Mouse (Mus musculus) CH12.LX (cell line): Measurements from ENCODE around the gene Arhgef7. TPM values are rescaled to one million over a fixed set of nuclear protein-coding genes. Genes with fewer than 3 reads are reported as not detected.
A peak's percentile ranks its signal among the peaks of the same experiment; 100 is the strongest.

Experiments
- DNase-seq: peaks from one replicate; pipeline ENCODE4 v3.0.0-alpha.2; 2013; ENCODE audit errors: extremely low read depth
- H3K27ac ChIP-seq: 2 replicates; pipeline ENCODE4 v1.5.1; 2012; ENCODE audit warnings: low read depth, mild to moderate bottlenecking, control low read depth, moderate library complexity; ENCODE audit not compliant: insufficient read depth
- H3K27me3 ChIP-seq: replicated peaks from 2 replicates; pipeline ENCODE3; 2012; ENCODE audit warnings: inconsistent platforms
- H3K36me3 ChIP-seq, 2 experiments: replicated peaks in 1 of 2; 2 replicates each; pipeline versions ENCODE3 to v1.6.1; 2012; ENCODE audit warnings: inconsistent platforms in 1 of 2, low read length in 1 of 2, mild to moderate bottlenecking in 1 of 2, mixed read lengths in 1 of 2, moderate library complexity in 1 of 2; ENCODE audit not compliant: control insufficient read depth in 1 of 2, insufficient read depth in 1 of 2
- H3K4me1 ChIP-seq, 2 experiments: 2 replicates each; pipeline ENCODE4 v1.6.1; 2012; ENCODE audit warnings: inconsistent platforms in 1 of 2, moderate library complexity in 1 of 2; ENCODE audit not compliant: insufficient read depth in 2 of 2, control insufficient read depth in 1 of 2
- H3K4me2 ChIP-seq: 2 replicates; pipeline ENCODE4 v1.6.1; 2012; ENCODE audit warnings: low read depth, mild to moderate bottlenecking, control low read depth; ENCODE audit not compliant: poor library complexity, insufficient read depth, severe bottlenecking
- H3K4me3 ChIP-seq, 3 experiments: fragments of 150-350 bp in 1 of 3; sonication (generic) in 1 of 3; replicated peaks in 1 of 3; 2 replicates each; pipeline versions ENCODE3 to v1.5.1; 2011 to 2012; ENCODE audit warnings: low read depth in 2 of 3, low read length in 2 of 3, mild to moderate bottlenecking in 2 of 3, moderate library complexity in 2 of 3, control low read depth in 1 of 3, improper control_type of control experiment in 1 of 3, inconsistent platforms in 1 of 3, mixed read lengths in 1 of 3; ENCODE audit not compliant: poor library complexity in 1 of 3
- H3K79me2 ChIP-seq: replicated peaks from 2 replicates; pipeline ENCODE4 v1.6.1; 2012; ENCODE audit warnings: mild to moderate bottlenecking, moderate library complexity; ENCODE audit not compliant: control insufficient read depth, poor library complexity, insufficient read depth, severe bottlenecking; ENCODE audit errors: extremely low read depth
- H3K9ac ChIP-seq: 2 replicates; pipeline ENCODE4 v1.6.1; 2012; ENCODE audit warnings: low read depth, mild to moderate bottlenecking, control low read depth, moderate library complexity; ENCODE audit not compliant: insufficient read depth
- H3K9me3 ChIP-seq: replicated peaks from 2 replicates; pipeline ENCODE3; 2012; ENCODE audit warnings: low read length, inconsistent platforms, mixed read lengths
- CHD2 ChIP-seq: IDR thresholded peaks from 2 replicates; pipeline ENCODE4 v1.6.1; 2011; ENCODE audit warnings: low read length, improper control_type of control experiment
- CTCF ChIP-seq, 2 experiments: IDR thresholded peaks in 1 of 2; conservative IDR thresholded peaks in 1 of 2; 2 replicates each; pipeline ENCODE4 v1.5.1; 2011 to 2012; ENCODE audit warnings: low read depth in 2 of 2, low read length in 2 of 2, improper control_type of control experiment in 1 of 2, inconsistent platforms in 1 of 2, mild to moderate bottlenecking in 1 of 2, moderate library complexity in 1 of 2
- ETS1 ChIP-seq: conservative IDR thresholded peaks from 2 replicates; pipeline ENCODE4 v1.6.1; 2012; ENCODE audit warnings: low read depth, mild to moderate bottlenecking, inconsistent platforms, low read length, improper control_type of control experiment, moderate library complexity
- HCFC1 ChIP-seq: IDR thresholded peaks from 2 replicates; pipeline ENCODE4 v1.6.1; 2012; ENCODE audit warnings: low read depth, mild to moderate bottlenecking, inconsistent platforms, low read length, improper control_type of control experiment
- IRF4 ChIP-seq: IDR thresholded peaks from 2 replicates; pipeline ENCODE4 v1.6.1; 2014; ENCODE audit warnings: low read depth, mild to moderate bottlenecking, inconsistent platforms, low read length, improper control_type of control experiment
- JUN ChIP-seq: IDR thresholded peaks from 2 replicates; pipeline ENCODE4 v1.6.1; 2011; ENCODE audit warnings: low read depth, mild to moderate bottlenecking, low read length, improper control_type of control experiment, moderate library complexity; ENCODE audit not compliant: insufficient read depth
- JUND ChIP-seq: conservative IDR thresholded peaks from 2 replicates; pipeline ENCODE4 v1.6.1; 2011; ENCODE audit warnings: low read depth, low read length, improper control_type of control experiment
- KAT2A ChIP-seq: IDR thresholded peaks from 2 replicates; pipeline ENCODE4 v1.6.1; 2012; ENCODE audit warnings: low read length, improper control_type of control experiment, inconsistent platforms; ENCODE audit not compliant: insufficient replicate concordance
- MAFK ChIP-seq: IDR thresholded peaks from 2 replicates; pipeline ENCODE4 v1.6.1; 2011; ENCODE audit warnings: low read length, improper control_type of control experiment; ENCODE audit not compliant: insufficient replicate concordance
- MAX ChIP-seq: IDR thresholded peaks from 2 replicates; pipeline ENCODE4 v1.6.1; 2011; ENCODE audit warnings: low read length, improper control_type of control experiment
- MAZ ChIP-seq: IDR thresholded peaks from 2 replicates; pipeline ENCODE4 v1.6.1; 2012; ENCODE audit warnings: low read depth, mild to moderate bottlenecking, inconsistent platforms, low read length, improper control_type of control experiment, moderate library complexity
- MEF2A ChIP-seq: IDR thresholded peaks from 2 replicates; pipeline ENCODE4 v1.6.1; 2014; ENCODE audit warnings: low read depth, mild to moderate bottlenecking, inconsistent platforms, low read length, improper control_type of control experiment, borderline replicate concordance
- NRF1 ChIP-seq: IDR thresholded peaks from 2 replicates; pipeline ENCODE4 v1.6.1; 2014; ENCODE audit warnings: low read depth, mild to moderate bottlenecking, inconsistent platforms, low read length, improper control_type of control experiment, moderate library complexity
- PAX5 ChIP-seq: IDR thresholded peaks from 2 replicates; pipeline ENCODE4 v1.6.1; 2012; ENCODE audit warnings: low read length, inconsistent platforms, mixed read lengths
- POLR2A ChIP-seq: IDR thresholded peaks from 2 replicates; pipeline ENCODE4 v1.6.1; 2011; ENCODE audit warnings: low read depth, mild to moderate bottlenecking, improper control_type of control experiment, low read length
- POLR2AphosphoS2 ChIP-seq: IDR thresholded peaks from 2 replicates; pipeline ENCODE4 v1.6.1; 2011; ENCODE audit warnings: low read depth, low read length, improper control_type of control experiment
- RAD21 ChIP-seq: IDR thresholded peaks from 2 replicates; pipeline ENCODE4 v1.6.1; 2011; ENCODE audit warnings: low read depth, mild to moderate bottlenecking, low read length, improper control_type of control experiment, moderate library complexity
- SMC3 ChIP-seq: IDR thresholded peaks from 2 replicates; pipeline ENCODE4 v1.6.1; 2011; ENCODE audit warnings: low read depth, low read length, improper control_type of control experiment
- TBP ChIP-seq: conservative IDR thresholded peaks from 2 replicates; pipeline ENCODE4 v1.6.1; 2011; ENCODE audit warnings: low read depth, low read length, improper control_type of control experiment
- USF1 ChIP-seq: IDR thresholded peaks from 2 replicates; pipeline ENCODE4 v1.6.1; 2014; ENCODE audit warnings: low read depth, mild to moderate bottlenecking, inconsistent platforms, low read length, improper control_type of control experiment
- ZC3H11A ChIP-seq: IDR thresholded peaks from 2 replicates; pipeline ENCODE4 v1.6.1; 2012; ENCODE audit warnings: low read depth, mild to moderate bottlenecking, inconsistent platforms, low read length, improper control_type of control experiment
- ZNF384 ChIP-seq: IDR thresholded peaks from 2 replicates; pipeline ENCODE4 v1.6.1; 2012; ENCODE audit warnings: low read depth, low read length, improper control_type of control experiment, inconsistent platforms
- dilution Hi-C: fragments of 300-500 bp; cut with MboI; formaldehyde crosslinking; loops from 2 replicates; pipeline ENCODE4 v1.14.3; 2020; ENCODE audit warnings: low sequenced_read_pairs; ENCODE audit not compliant: extremely low pct_unique_long_range_greater_than_20kb, extremely low pct_ligation_motif_present
- in situ Hi-C: fragments of 300-500 bp; cut with MboI; formaldehyde crosslinking; loops from 3 replicates; pipeline ENCODE4 v1.14.3; 2019; ENCODE audit warnings: low sequenced_read_pairs, low pct_ligation_motif_present, low pct_unique_long_range_greater_than_20kb, mixed read lengths
- polyA plus RNA-seq: library from polyadenylated mRNA; unstranded; fragments of >175 nt; gene quantifications from 2 replicates; pipeline ENCODE4 v1.2.1, GENCODE M21; 2012; ENCODE audit warnings: low read depth; ENCODE audit not compliant: insufficient read length
- total RNA-seq, 2 experiments: library from RNA; depleted of rRNA; stranded (reverse); fragments of 300-350 nt in 1 of 2; fragments of >200 nt in 1 of 2; gene quantifications; 2 replicates each; pipeline ENCODE4 v1.2.3; 2012 to 2014

Gene Arhgef7
- total and polyA plus RNA-seq, 3 experiments, result 8.5 to 28.7 (median 17.0) TPM

- Histone ChIP-seq H3K9me3 (no peaks in the 10 kb centered on the region), H3K27me3 (no peaks in the 10 kb centered on the region), H3K4me3 (no peak overlapping the region), H3K27ac (no peak overlapping the region), H3K36me3 (peaks cover 42 to 84% of the 10 kb centered on the region in 2 experiments), H3K79me2 (no peaks in the 10 kb centered on the region), H3K4me2 (no peak overlapping the region), H3K9ac (no peak overlapping the region), H3K4me1 (peaks cover 2 to 12% of the 10 kb centered on the region in 2 experiments; a peak in 1 of 4 replicates)
- dilution Hi-C loops, result no loop called here
- in situ Hi-C loops, result no loop called here
- DNase-seq, result no peak
- no peak for TF ChIP-seq IRF4
- TF ChIP-seq MAZ, result no peak
- no peak for TF ChIP-seq POLR2A
- no peak for TF ChIP-seq HCFC1
- TF ChIP-seq TBP, result no peak
- TF ChIP-seq CHD2, result no peak
- no peak for TF ChIP-seq USF1
- no peak for TF ChIP-seq MAX
- TF ChIP-seq ZNF384, result no peak
- TF ChIP-seq JUND, result no peak
- TF ChIP-seq RAD21, result no peak
- TF ChIP-seq POLR2AphosphoS2, result no peak
- TF ChIP-seq, all 38 proteins: peak for 0
These were observed 58.1 kb downstream of the Arhgef7 start for GRCm38 (mm10) chr8:11785539-11786046.

- H3K4me1 ChIP-seq, result peaks cover 2 to 12% of the 10 kb centered on the region in 2 experiments; a peak in 1 of 4 replicates
- no peak overlapping the region for H3K27ac ChIP-seq
- no peak overlapping the region for H3K4me3 ChIP-seq
- DNase-seq, result peak; percentile 40
- dilution Hi-C loops, result no loop called here
- in situ Hi-C loops, result no loop called here
- no peaks in the 10 kb centered on the region for H3K27me3 ChIP-seq
- peaks cover 42 to 83% of the 10 kb centered on the region in 2 experiments for H3K36me3 ChIP-seq
- TF ChIP-seq MAZ (0 out of 2 replicates have a peak, but pooled peaks have one; percentile 43), CTCF (conservative IDR thresholded peaks at IDR 0.05 in 1 of 2, IDR thresholded peaks at IDR 0.05 in 1 of 2; ENCODE audit: low read depth in 2 of 2, low read length in 2 of 2) (peak in 1 of 2 experiments; percentile 51; a peak in 2 of 4 replicates), HCFC1 (no peak), ETS1 (no peak), RAD21 (peak; percentile 16), SMC3 (peak; percentile 25)
- no peak overlapping the region for H3K9ac ChIP-seq
- H3K79me2 ChIP-seq, result no peaks in the 10 kb centered on the region
- H3K4me2 ChIP-seq, result no peak overlapping the region
- H3K9me3 ChIP-seq, result no peaks in the 10 kb centered on the region
These were observed 60.7 kb downstream of the Arhgef7 start for GRCm38 (mm10) chr8:11788252-11788651.

GRCm38 (mm10) chr8:11789168-11789567 is 61.6 kb downstream of the Arhgef7 start:
- peaks cover 2 to 12% of the 10 kb centered on the region in 2 experiments; a peak in 1 of 4 replicates for H3K4me1 ChIP-seq
- no peak overlapping the region for H3K4me3 ChIP-seq
- no peak overlapping the region for H3K4me2 ChIP-seq
- in situ Hi-C loops, result no loop called here
- no peak overlapping the region for H3K27ac ChIP-seq
- DNase-seq, result no peak
- no peaks in the 10 kb centered on the region for H3K9me3 ChIP-seq
- dilution Hi-C loops, result no loop called here
- H3K79me2 ChIP-seq, result no peaks in the 10 kb centered on the region
- H3K36me3 ChIP-seq, result peaks cover 36 to 74% of the 10 kb centered on the region in 2 experiments
- no peak overlapping the region for H3K9ac ChIP-seq
- H3K27me3 ChIP-seq, result no peaks in the 10 kb centered on the region
- TF ChIP-seq POLR2A, result no peak
- no peak for TF ChIP-seq NRF1
- TF ChIP-seq JUN, result no peak
- no peak for TF ChIP-seq HCFC1
- TF ChIP-seq MAFK, result no peak
- no peak for TF ChIP-seq MEF2A
- TF ChIP-seq MAZ, result no peak
- TF ChIP-seq ZC3H11A, result no peak
- TF ChIP-seq KAT2A, result no peak
- no peak for TF ChIP-seq MAX
- TF ChIP-seq PAX5, result no peak
- TF ChIP-seq POLR2AphosphoS2, result no peak
